Comparison of ENCODE assay signal across 9 mouse cellular contexts in genomic region chr11:112840495-112840828, GRCm38 (mm10). TPM values are rescaled to one million over a fixed set of nuclear protein-coding genes. Genes with fewer than 3 reads are reported as not detected.
DNase-seq lines count a peak whose midpoint lies in the region; ATAC-seq and TF ChIP-seq lines count a peak whose summit lies in the region.
"Had no signal": no experiment of that assay in that cellular context is flagged by ENCODE, and none has a peak within 500 bp of the region (broad histone marks: within the 10 kb centered on the region; RNA-seq: fewer than 3 reads in every experiment).

No protein-coding gene starts in this region.

- WGBS in embryonic facial prominence, embryonic 15.5 days, result 13% methylated on average over 10 of the region's 10 CpGs
- WGBS in intestine, embryonic 14.5 days, result 7% methylated on average over 10 of the region's 10 CpGs
- WGBS in stomach, embryonic 14.5 days, result 11% methylated on average over 10 of the region's 10 CpGs

- H3K9me3 ChIP-seq in embryonic facial prominence, embryonic 15.5 days (replicated peaks), result no peaks in the 10 kb centered on the region
- no peaks in the 10 kb centered on the region for H3K9me3 ChIP-seq in intestine, embryonic 14.5 days (ENCODE audit: control insufficient read depth, low read length)
- no peaks in the 10 kb centered on the region for H3K9me3 ChIP-seq in stomach, embryonic 14.5 days (ENCODE audit: control insufficient read depth, low read depth, low read length)

- peak overlapping the region; percentile 15; the same call in 1 of the 2 replicates for H3K4me2 ChIP-seq in embryonic facial prominence, embryonic 15.5 days (replicated peaks)
- H3K4me2 ChIP-seq in intestine, embryonic 14.5 days (ENCODE audit: low read length), result peak overlapping the region; percentile 22
- peak overlapping the region; percentile 16; the same call in 1 of the 2 replicates for H3K4me2 ChIP-seq in stomach, embryonic 14.5 days (replicated peaks; ENCODE audit: low read depth, low read length)
- H3K4me2 ChIP-seq: liver, embryonic 11.5 days had no signal

- DNase-seq in layer of hippocampus, adult 2 months (ENCODE audit: low spot score in 2 of 2), result no peak
- DNase-seq in layer of hippocampus, postnatal 25 days (ENCODE audit: extremely low spot score in 1 of 2, low spot score in 1 of 2), result no peak
- DNase-seq in intestine, embryonic 14.5 days (ENCODE audit: low spot score), result no peak
- DNase-seq in gastrocnemius, adult 18-20 months (ENCODE audit: low spot score), result no peak
- DNase-seq in MN1 (ENCODE audit: low spot score), result no peak
- DNase-seq: kidney, postnatal 14 days had no signal

- no peak overlapping the region; the same call in 1 of the 2 replicates for H3K4me3 ChIP-seq in layer of hippocampus, adult 2 months
- H3K4me3 ChIP-seq in embryonic facial prominence, embryonic 15.5 days (replicated peaks), result no peak overlapping the region
- no peak overlapping the region for H3K4me3 ChIP-seq in intestine, embryonic 14.5 days (ENCODE audit: low read depth, low read length)
- no peak overlapping the region for H3K4me3 ChIP-seq in stomach, embryonic 14.5 days (ENCODE audit: low read depth, low read length)

- H3K4me1 ChIP-seq in embryonic facial prominence, embryonic 15.5 days, result no peaks in the 10 kb centered on the region
- H3K4me1 ChIP-seq in intestine, embryonic 14.5 days (replicated peaks; ENCODE audit: control insufficient read depth, insufficient read depth, low read length), result no peaks in the 10 kb centered on the region; the same call in 1 of the 2 replicates
- peaks cover 2% of the 10 kb centered on the region; the same call in 1 of the 2 replicates for H3K4me1 ChIP-seq in stomach, embryonic 14.5 days (ENCODE audit: control insufficient read depth, insufficient read depth, low read length)

- no peaks in the 10 kb centered on the region for H3K27me3 ChIP-seq in embryonic facial prominence, embryonic 15.5 days
- H3K27me3 ChIP-seq in intestine, embryonic 14.5 days (replicated peaks; ENCODE audit: control insufficient read depth, insufficient read depth, low read length), result no peaks in the 10 kb centered on the region
- no peaks in the 10 kb centered on the region for H3K27me3 ChIP-seq in stomach, embryonic 14.5 days (ENCODE audit: control insufficient read depth, insufficient read depth, low read length)

- H3K36me3 ChIP-seq in embryonic facial prominence, embryonic 15.5 days, result no peaks in the 10 kb centered on the region
- no peaks in the 10 kb centered on the region for H3K36me3 ChIP-seq in intestine, embryonic 14.5 days (ENCODE audit: control insufficient read depth, insufficient read depth, low read length)
- no peaks in the 10 kb centered on the region for H3K36me3 ChIP-seq in stomach, embryonic 14.5 days (ENCODE audit: control insufficient read depth, insufficient read depth, low read length)

- no peak overlapping the region for H3K9ac ChIP-seq in embryonic facial prominence, embryonic 15.5 days
- no peak overlapping the region for H3K9ac ChIP-seq in intestine, embryonic 14.5 days (ENCODE audit: low read length)
- H3K9ac ChIP-seq in stomach, embryonic 14.5 days (replicated peaks; ENCODE audit: low read depth, low read length), result no peak overlapping the region

- peak overlapping the region; percentile 61; the same call in 1 of the 2 replicates for H3K27ac ChIP-seq in layer of hippocampus, adult 2 months
- H3K27ac ChIP-seq in embryonic facial prominence, embryonic 15.5 days (replicated peaks), result no peak overlapping the region
- no peak overlapping the region for H3K27ac ChIP-seq in intestine, embryonic 14.5 days (ENCODE audit: low read depth)
- H3K27ac ChIP-seq in stomach, embryonic 14.5 days (ENCODE audit: low read length), result no peak overlapping the region

- no peak for TF ChIP-seq CTCF in layer of hippocampus, adult 2 months (conservative IDR thresholded peaks at IDR 0.05)

- no peak for ATAC-seq in embryonic facial prominence, embryonic 15.5 days (ENCODE audit: insufficient number of reproducible peaks, low FRiP score, low TSS enrichment, low read depth)
- ATAC-seq in intestine, embryonic 14.5 days (replicated peaks; ENCODE audit: low FRiP score, low TSS enrichment, low read depth), result peak; percentile 37; the same call in 1 of the 2 replicates
- ATAC-seq in stomach, embryonic 14.5 days (ENCODE audit: insufficient number of reproducible peaks, insufficient read depth, low FRiP score, low read depth), result no peak

RNA-seq across cellular contexts. Expression of gene Sox9, which starts 58.4 kb away (rescaled TPM):
- total RNA-seq in layer of hippocampus, adult 2 months (2021), result 10 to 100 TPM; 27.7 to 31.5 TPM
- total RNA-seq in layer of hippocampus, postnatal 25 days (2021), result 10 to 100 TPM; 28.9 to 34.3 TPM
- polyA plus RNA-seq in embryonic facial prominence, embryonic 15.5 days (2015; fragmentation: Nextera tagmentation; extraction: Ambion mirVana), result 45.3 and 60.0 TPM in 2 replicates
- 38.9 and 44.9 TPM in 2 replicates for polyA plus RNA-seq in intestine, embryonic 14.5 days (2014; fragmentation: Nextera tagmentation; extraction: Ambion mirVana)
- 35.2 and 41.2 TPM in 2 replicates for polyA plus RNA-seq in stomach, embryonic 14.5 days (2014; fragmentation: Nextera tagmentation; extraction: Ambion mirVana)
- total RNA-seq in gastrocnemius, adult 18-20 months (2021), result 1 to 10 TPM; 1.6 to 2.7 TPM

Comparison
In these comparisons a context has a peak if more than half of its experiments do, and no peak if none do; other contexts are left out.
1. RNA of gene Sox9, which starts 58.4 kb away (total RNA-seq): 28.9 to 34.3 TPM in layer of hippocampus, postnatal 25 days and 27.7 to 31.5 TPM in layer of hippocampus, adult 2 months; 1.6 to 2.7 TPM in gastrocnemius, adult 18-20 months; every median in the first group is over 4 times any median in the second.
2. Peak in every context shown above with its lines, with median percentiles within 50 percentile points of each other: H3K4me2 ChIP-seq.